Mouse (Mus musculus): ENCODE results near the gene Card10. TPM values are rescaled to one million over a fixed set of nuclear protein-coding genes. Genes with fewer than 3 reads are reported as not detected.

Card10 gene
- polyA plus RNA-seq, 2 experiments, result 5.1 to 9.0 TPM

DNA sequence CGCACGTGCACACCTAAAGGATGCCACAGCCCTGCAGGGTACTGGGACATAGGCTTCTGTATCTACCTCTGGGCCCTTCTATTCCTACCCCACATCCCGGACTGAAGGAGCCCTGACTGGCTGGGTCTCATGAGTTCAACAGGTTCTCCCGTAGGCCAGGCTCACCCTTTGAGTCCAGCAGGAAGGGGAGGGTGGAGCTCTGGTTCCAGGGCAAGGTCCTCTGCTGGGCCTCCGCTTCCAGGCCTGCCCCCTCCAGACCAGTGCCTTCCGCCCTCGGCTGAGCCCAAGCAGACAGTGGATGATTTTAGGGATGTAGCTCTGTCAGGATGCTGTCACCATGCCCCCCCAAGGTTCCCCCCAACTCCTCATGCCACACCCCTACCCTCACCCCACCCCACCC lies 21.9 kb downstream of the Card10 start:
- DNase-seq (ENCODE audit: low spot score) (no peak), ATAC-seq (ENCODE audit: low FRiP score, low read depth) (no peak)
- no peaks in the 10 kb centered on the region for H3K4me1 ChIP-seq (ENCODE audit: control insufficient read depth, insufficient read depth, low read length)
- WGBS, result 75% methylated on average over 5 of the region's 7 CpGs
- no peaks in the 10 kb centered on the region for H3K27me3 ChIP-seq (ENCODE audit: control insufficient read depth, insufficient read depth, low read length)
- H3K9ac ChIP-seq (ENCODE audit: low read depth, low read length, severe bottlenecking), result no peak overlapping the region
- H3K9me3 ChIP-seq (ENCODE audit: control insufficient read depth, low read length), result no peaks in the 10 kb centered on the region
- no peak for TF ChIP-seq POLR2A (IDR thresholded peaks at IDR 0.05; ENCODE audit: borderline replicate concordance, extremely low read depth, insufficient read depth, insufficient read length)
- no peak overlapping the region for H3K4me2 ChIP-seq (replicated peaks; ENCODE audit: low read depth, low read length, severe bottlenecking)
- H3K4me3 ChIP-seq (replicated peaks; ENCODE audit: low read length), result no peak overlapping the region
- H3K27ac ChIP-seq (replicated peaks; ENCODE audit: low read depth, low read length), result no peak overlapping the region
- no peaks in the 10 kb centered on the region for H3K36me3 ChIP-seq (ENCODE audit: control insufficient read depth, insufficient read depth, low read length)

DNA sequence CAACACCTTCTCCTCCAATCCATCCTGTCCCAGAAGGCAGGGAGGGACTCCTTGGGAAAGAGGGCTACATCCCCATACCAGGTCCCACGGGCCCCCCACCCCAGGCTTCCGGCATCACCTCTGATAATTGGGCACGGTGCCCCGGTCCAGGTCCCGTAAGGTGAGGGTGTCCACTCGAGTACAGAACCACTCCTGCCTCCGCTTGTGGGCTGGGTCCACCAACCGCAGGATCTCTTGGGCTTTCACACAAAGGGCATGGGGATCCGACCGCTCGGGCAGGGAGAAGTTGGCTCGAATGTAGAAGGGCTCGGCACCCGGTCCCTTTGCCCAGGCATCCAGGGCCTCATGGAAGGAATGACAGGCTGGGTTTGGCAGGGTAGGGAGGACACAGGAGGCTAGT lies 22.5 kb downstream of the Card10 start:
- no peaks in the 10 kb centered on the region for H3K9me3 ChIP-seq (ENCODE audit: control insufficient read depth, low read length)
- H3K4me1 ChIP-seq (ENCODE audit: control insufficient read depth, insufficient read depth, low read length), result no peaks in the 10 kb centered on the region
- 97% methylated on average over 14 of the region's 14 CpGs for WGBS
- no peak overlapping the region for H3K27ac ChIP-seq (replicated peaks; ENCODE audit: low read depth, low read length)
- no peaks in the 10 kb centered on the region for H3K27me3 ChIP-seq (ENCODE audit: control insufficient read depth, insufficient read depth, low read length)
- no peak for TF ChIP-seq POLR2A (IDR thresholded peaks at IDR 0.05; ENCODE audit: borderline replicate concordance, extremely low read depth, insufficient read depth, insufficient read length)
- H3K9ac ChIP-seq (ENCODE audit: low read depth, low read length, severe bottlenecking), result no peak overlapping the region
- DNase-seq (ENCODE audit: low spot score), result no peak
- H3K4me3 ChIP-seq (replicated peaks; ENCODE audit: low read length), result no peak overlapping the region
- H3K4me2 ChIP-seq (replicated peaks; ENCODE audit: low read depth, low read length, severe bottlenecking), result no peak overlapping the region
- no peaks in the 10 kb centered on the region for H3K36me3 ChIP-seq (ENCODE audit: control insufficient read depth, insufficient read depth, low read length)
- no peak for ATAC-seq (ENCODE audit: low FRiP score, low read depth)

- no peak overlapping the region for H3K4me2 ChIP-seq (replicated peaks; ENCODE audit: low read depth, low read length, severe bottlenecking)
- H3K4me3 ChIP-seq (replicated peaks; ENCODE audit: low read length), result no peak overlapping the region
- no peaks in the 10 kb centered on the region for H3K4me1 ChIP-seq (ENCODE audit: control insufficient read depth, insufficient read depth, low read length)
- WGBS, result 90% methylated on average over 5 of the region's 5 CpGs
- no peak overlapping the region for H3K27ac ChIP-seq (replicated peaks; ENCODE audit: low read depth, low read length)
- ATAC-seq (ENCODE audit: low FRiP score, low read depth), result no peak
- no peak for TF ChIP-seq POLR2A (IDR thresholded peaks at IDR 0.05; ENCODE audit: borderline replicate concordance, extremely low read depth, insufficient read depth, insufficient read length)
- DNase-seq (ENCODE audit: low spot score), result no peak
- H3K36me3 ChIP-seq (ENCODE audit: control insufficient read depth, insufficient read depth, low read length), result no peaks in the 10 kb centered on the region
- no peak overlapping the region for H3K9ac ChIP-seq (ENCODE audit: low read depth, low read length, severe bottlenecking)
- H3K9me3 ChIP-seq (ENCODE audit: control insufficient read depth, low read length), result no peaks in the 10 kb centered on the region
- H3K27me3 ChIP-seq (ENCODE audit: control insufficient read depth, insufficient read depth, low read length), result no peaks in the 10 kb centered on the region
Observed at GRCm38 (mm10) chr15:78779690-78780089, 23.2 kb downstream of the Card10 start.

DNA sequence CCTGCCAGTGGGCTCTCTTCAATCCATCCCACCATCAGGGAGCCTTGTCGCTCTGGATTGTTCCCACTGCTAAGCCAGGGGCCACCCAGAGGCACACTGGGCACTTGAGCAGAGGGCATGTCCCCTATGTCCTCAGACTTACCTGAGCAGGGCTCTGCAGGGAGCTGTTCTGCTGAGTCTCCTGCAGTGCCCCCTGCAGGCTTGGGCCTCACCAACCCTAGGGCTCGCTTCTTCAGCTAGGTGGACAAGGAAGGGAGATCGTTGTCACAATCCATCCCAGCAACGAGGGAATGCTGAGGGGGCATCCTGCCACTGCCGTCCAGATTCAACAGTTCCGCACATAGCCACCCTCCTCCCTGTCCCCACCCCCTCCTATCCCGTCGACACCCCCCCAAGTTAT lies 23.6 kb downstream of the Card10 start:
- H3K9ac ChIP-seq (ENCODE audit: low read depth, low read length, severe bottlenecking), result no peak overlapping the region
- TF ChIP-seq POLR2A (IDR thresholded peaks at IDR 0.05; ENCODE audit: borderline replicate concordance, extremely low read depth, insufficient read depth, insufficient read length), result no peak
- H3K27me3 ChIP-seq (ENCODE audit: control insufficient read depth, insufficient read depth, low read length), result no peaks in the 10 kb centered on the region
- no peak for ATAC-seq (ENCODE audit: low FRiP score, low read depth)
- H3K9me3 ChIP-seq (ENCODE audit: control insufficient read depth, low read length), result no peaks in the 10 kb centered on the region
- H3K4me1 ChIP-seq (ENCODE audit: control insufficient read depth, insufficient read depth, low read length), result no peaks in the 10 kb centered on the region
- H3K4me3 ChIP-seq (replicated peaks; ENCODE audit: low read length), result no peak overlapping the region
- no peak for DNase-seq (ENCODE audit: low spot score)
- 91% methylated on average over 8 of the region's 8 CpGs for WGBS
- H3K27ac ChIP-seq (replicated peaks; ENCODE audit: low read depth, low read length), result no peak overlapping the region
- H3K36me3 ChIP-seq (ENCODE audit: control insufficient read depth, insufficient read depth, low read length), result no peaks in the 10 kb centered on the region
- no peak overlapping the region for H3K4me2 ChIP-seq (replicated peaks; ENCODE audit: low read depth, low read length, severe bottlenecking)

- no peak overlapping the region for H3K9ac ChIP-seq (ENCODE audit: low read depth, low read length, severe bottlenecking)
- H3K9me3 ChIP-seq (ENCODE audit: control insufficient read depth, low read length), result no peaks in the 10 kb centered on the region
- peak; percentile 69 for DNase-seq (ENCODE audit: low spot score)
- no peak for TF ChIP-seq POLR2A (IDR thresholded peaks at IDR 0.05; ENCODE audit: borderline replicate concordance, extremely low read depth, insufficient read depth, insufficient read length)
- ATAC-seq (ENCODE audit: low FRiP score, low read depth), result 0 out of 2 replicates have a peak, but pooled peaks have one; percentile 35
- H3K36me3 ChIP-seq (ENCODE audit: control insufficient read depth, insufficient read depth, low read length), result no peaks in the 10 kb centered on the region
- H3K4me1 ChIP-seq (ENCODE audit: control insufficient read depth, insufficient read depth, low read length), result no peaks in the 10 kb centered on the region
- WGBS, result 48% methylated on average over 15 of the region's 15 CpGs
- H3K27ac ChIP-seq (replicated peaks; ENCODE audit: low read depth, low read length), result no peak overlapping the region
- H3K4me3 ChIP-seq (replicated peaks; ENCODE audit: low read length), result no peak overlapping the region
- H3K27me3 ChIP-seq (ENCODE audit: control insufficient read depth, insufficient read depth, low read length), result no peaks in the 10 kb centered on the region
- H3K4me2 ChIP-seq (replicated peaks; ENCODE audit: low read depth, low read length, severe bottlenecking), result no peak overlapping the region
Observed at GRCm38 (mm10) chr15:78778077-78778870, 24.6 kb downstream of the Card10 start.
